Mouse (Mus musculus): ENCODE measurements around the gene Ccdc63. TPM values are rescaled to one million over a fixed set of nuclear protein-coding genes. Genes with fewer than 3 reads are reported as not detected.
A peak's percentile ranks its signal among the peaks of the same experiment; 100 is the strongest.

The Ccdc63 gene
- total RNA-seq, 1 experiment = 2.2 TPM

DNA sequence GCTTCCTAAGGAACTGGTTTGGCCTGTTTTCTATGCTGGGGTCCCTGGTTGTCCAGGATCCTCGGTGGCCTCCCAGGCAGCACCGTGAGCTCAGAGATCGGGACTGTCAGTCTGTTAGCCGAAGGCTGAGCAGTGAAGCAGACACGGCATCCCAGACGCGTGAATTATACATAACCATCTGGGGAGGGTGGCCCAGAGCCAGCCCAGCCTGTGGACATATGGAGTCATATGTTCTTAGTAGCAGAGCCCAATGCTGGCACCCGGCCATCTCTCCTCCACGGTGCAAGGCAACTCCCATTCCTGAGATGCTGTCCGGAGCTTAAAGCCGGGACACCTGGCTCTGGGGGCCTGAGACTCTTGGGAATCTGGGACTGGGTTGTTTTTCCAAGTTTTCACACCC, 59.7 kb downstream of the Ccdc63 start:
- in situ Hi-C loops (cut with MboI; ENCODE audit: low sequenced_read_pairs in 2 of 2, unreplicated experiment in 2 of 2) = loop anchor here in 1 of 2 experiments (25.0 kb wide), 1 partner anchor 219 kb away; no protein-coding TSS in a partner anchor
- H3K4me3 ChIP-seq (ENCODE audit: insufficient read depth in 1 of 2, low read depth in 1 of 2, low read length in 2 of 2, poor library complexity in 1 of 2, severe bottlenecking in 1 of 2) = no peak overlapping the region
- H3K4me1 ChIP-seq (ENCODE audit: control insufficient read depth in 2 of 2, insufficient read depth in 2 of 2, low read length in 2 of 2, poor library complexity in 1 of 2) = peaks cover 0 to 6% of the 10 kb centered on the region in 2 experiments; a peak in 1 of 4 replicates
- no peak overlapping the region for H3K9ac ChIP-seq (ENCODE audit: insufficient read depth, low read depth, low read length, poor library complexity, severe bottlenecking)
- no peaks in the 10 kb centered on the region for H3K36me3 ChIP-seq (ENCODE audit: control insufficient read depth, insufficient read depth, low read length, poor library complexity, severe bottlenecking)
- TF ChIP-seq HCFC1 (IDR thresholded peaks at IDR 0.05; ENCODE audit: borderline replicate concordance, insufficient read depth, low read length) (no peak), CHD2 (IDR thresholded peaks at IDR 0.05; ENCODE audit: low read depth, low read length) (no peak), ZC3H11A (IDR thresholded peaks at IDR 0.05; ENCODE audit: borderline replicate concordance, low read depth, low read length) (no peak), MAFK (IDR thresholded peaks at IDR 0.05; ENCODE audit: insufficient read depth, low read depth, low read length) (no peak), ZNF384 (IDR thresholded peaks at IDR 0.05; ENCODE audit: low read depth, low read length) (no peak)
- no peak for DNase-seq (ENCODE audit: low read depth, low spot score)
- no peaks in the 10 kb centered on the region for H3K9me3 ChIP-seq (ENCODE audit: control insufficient read depth, insufficient read depth, low read depth, low read length)
- no peak overlapping the region for H3K27ac ChIP-seq (ENCODE audit: insufficient read depth, low read depth, low read length, poor library complexity, severe bottlenecking)

DNA sequence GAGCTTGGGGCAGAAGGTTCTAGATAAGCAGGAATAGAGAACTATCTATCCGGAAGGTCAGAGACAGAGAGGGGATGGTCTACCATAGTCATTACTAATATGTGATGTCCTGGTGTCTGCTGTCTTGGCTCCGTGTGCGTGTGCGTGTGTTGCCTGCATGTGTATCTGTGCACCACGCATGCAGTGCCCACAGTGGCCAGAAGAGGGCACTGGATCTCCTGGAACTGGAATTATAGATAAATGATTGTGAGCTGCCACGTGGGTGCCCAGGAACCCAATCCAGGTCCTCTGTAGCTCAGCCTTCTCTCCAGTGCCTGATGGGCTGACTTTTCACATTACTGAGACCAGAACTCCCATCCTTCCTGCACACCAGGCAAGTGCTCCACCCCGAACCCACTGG, 60.8 kb downstream of the Ccdc63 start:
- no peaks in the 10 kb centered on the region for H3K36me3 ChIP-seq (ENCODE audit: control insufficient read depth, insufficient read depth, low read length, poor library complexity, severe bottlenecking)
- TF ChIP-seq MAFK (IDR thresholded peaks at IDR 0.05; ENCODE audit: insufficient read depth, low read depth, low read length) (no peak), ZNF384 (IDR thresholded peaks at IDR 0.05; ENCODE audit: low read depth, low read length) (no peak), ZC3H11A (IDR thresholded peaks at IDR 0.05; ENCODE audit: borderline replicate concordance, low read depth, low read length) (no peak), HCFC1 (IDR thresholded peaks at IDR 0.05; ENCODE audit: borderline replicate concordance, insufficient read depth, low read length) (no peak), CHD2 (IDR thresholded peaks at IDR 0.05; ENCODE audit: low read depth, low read length) (no peak)
- H3K9me3 ChIP-seq (ENCODE audit: control insufficient read depth, insufficient read depth, low read depth, low read length) = no peaks in the 10 kb centered on the region
- H3K9ac ChIP-seq (ENCODE audit: insufficient read depth, low read depth, low read length, poor library complexity, severe bottlenecking) = no peak overlapping the region
- H3K4me3 ChIP-seq (ENCODE audit: insufficient read depth in 1 of 2, low read depth in 1 of 2, low read length in 2 of 2, poor library complexity in 1 of 2, severe bottlenecking in 1 of 2) = no peak overlapping the region
- in situ Hi-C loops (cut with MboI; ENCODE audit: low sequenced_read_pairs in 2 of 2, unreplicated experiment in 2 of 2) = loop anchor here in 1 of 2 experiments (25.0 kb wide), 1 partner anchor 217 kb away; no protein-coding TSS in a partner anchor
- H3K4me1 ChIP-seq (ENCODE audit: control insufficient read depth in 2 of 2, insufficient read depth in 2 of 2, low read length in 2 of 2, poor library complexity in 1 of 2) = peaks cover 0 to 6% of the 10 kb centered on the region in 2 experiments; a peak in 1 of 4 replicates
- DNase-seq (ENCODE audit: low read depth, low spot score) = peak; percentile 68
- H3K27ac ChIP-seq (ENCODE audit: insufficient read depth, low read depth, low read length, poor library complexity, severe bottlenecking) = no peak overlapping the region

DNA sequence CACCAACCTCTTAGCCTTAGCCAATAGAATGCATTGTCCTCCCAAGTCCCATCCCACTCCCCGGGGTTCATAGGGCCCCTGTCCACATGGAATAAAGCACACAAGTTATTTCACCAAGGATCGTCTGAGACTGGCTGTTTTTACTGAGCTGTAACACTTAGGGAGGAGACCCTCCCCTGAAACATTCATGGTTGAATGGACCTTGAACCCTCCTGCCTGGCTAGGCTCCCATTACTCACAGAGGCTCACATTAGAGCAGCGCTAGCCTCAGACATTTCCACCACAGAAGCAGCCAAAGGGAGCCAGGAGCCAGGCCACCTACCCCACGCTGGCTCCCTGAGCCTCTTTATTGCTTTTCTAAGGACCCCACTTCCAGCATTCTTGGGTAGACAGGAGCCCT, 63.4 kb downstream of the Ccdc63 start:
- in situ Hi-C loops (cut with MboI; ENCODE audit: low sequenced_read_pairs in 2 of 2, unreplicated experiment in 2 of 2) = loop anchor here in 1 of 2 experiments (25.0 kb wide), 1 partner anchor 215 kb away; no protein-coding TSS in a partner anchor
- Histone ChIP-seq H3K9ac (ENCODE audit: insufficient read depth, low read depth, low read length, poor library complexity, severe bottlenecking) (no peak overlapping the region), H3K9me3 (ENCODE audit: control insufficient read depth, insufficient read depth, low read depth, low read length) (no peaks in the 10 kb centered on the region), H3K4me1 (ENCODE audit: control insufficient read depth in 2 of 2, insufficient read depth in 2 of 2, low read length in 2 of 2, poor library complexity in 1 of 2) (peaks cover 0 to 9% of the 10 kb centered on the region in 2 experiments; a peak in 1 of 4 replicates), H3K27ac (ENCODE audit: insufficient read depth, low read depth, low read length, poor library complexity, severe bottlenecking) (no peak overlapping the region), H3K4me3 (ENCODE audit: insufficient read depth in 1 of 2, low read depth in 1 of 2, low read length in 2 of 2, poor library complexity in 1 of 2, severe bottlenecking in 1 of 2) (no peak overlapping the region), H3K36me3 (ENCODE audit: control insufficient read depth, insufficient read depth, low read length, poor library complexity, severe bottlenecking) (no peaks in the 10 kb centered on the region)
- DNase-seq (ENCODE audit: low read depth, low spot score) = no peak
- TF ChIP-seq MAFK (IDR thresholded peaks at IDR 0.05; ENCODE audit: insufficient read depth, low read depth, low read length) = no peak
- no peak for TF ChIP-seq ZC3H11A (IDR thresholded peaks at IDR 0.05; ENCODE audit: borderline replicate concordance, low read depth, low read length)
- TF ChIP-seq CHD2 (IDR thresholded peaks at IDR 0.05; ENCODE audit: low read depth, low read length) = no peak
- no peak for TF ChIP-seq ZNF384 (IDR thresholded peaks at IDR 0.05; ENCODE audit: low read depth, low read length)
- TF ChIP-seq HCFC1 (IDR thresholded peaks at IDR 0.05; ENCODE audit: borderline replicate concordance, insufficient read depth, low read length) = no peak

GRCm38 (mm10) chr5:122075736-122076135, 64.9 kb downstream of the Ccdc63 start:
- in situ Hi-C loops (cut with MboI; ENCODE audit: low sequenced_read_pairs in 2 of 2, unreplicated experiment in 2 of 2) = loop anchor here in 1 of 2 experiments (25.0 kb wide), 1 partner anchor 213 kb away; no protein-coding TSS in a partner anchor

More at GRCm38 (mm10) chr5:122075736-122076135, 64.9 kb downstream of the Ccdc63 start:
- TF ChIP-seq ZC3H11A (IDR thresholded peaks at IDR 0.05; ENCODE audit: borderline replicate concordance, low read depth, low read length) = no peak
- TF ChIP-seq MAFK (IDR thresholded peaks at IDR 0.05; ENCODE audit: insufficient read depth, low read depth, low read length) = no peak
- TF ChIP-seq HCFC1 (IDR thresholded peaks at IDR 0.05; ENCODE audit: borderline replicate concordance, insufficient read depth, low read length) = no peak
- no peak for TF ChIP-seq ZNF384 (IDR thresholded peaks at IDR 0.05; ENCODE audit: low read depth, low read length)
- TF ChIP-seq CHD2 (IDR thresholded peaks at IDR 0.05; ENCODE audit: low read depth, low read length) = no peak
- Histone ChIP-seq H3K27ac (ENCODE audit: insufficient read depth, low read depth, low read length, poor library complexity, severe bottlenecking) (no peak overlapping the region), H3K9ac (ENCODE audit: insufficient read depth, low read depth, low read length, poor library complexity, severe bottlenecking) (no peak overlapping the region), H3K4me1 (ENCODE audit: control insufficient read depth in 2 of 2, insufficient read depth in 2 of 2, low read length in 2 of 2, poor library complexity in 1 of 2) (peaks cover 2 to 20% of the 10 kb centered on the region in 2 experiments; a peak in 2 of 4 replicates), H3K36me3 (ENCODE audit: control insufficient read depth, insufficient read depth, low read length, poor library complexity, severe bottlenecking) (no peaks in the 10 kb centered on the region), H3K4me3 (ENCODE audit: insufficient read depth in 1 of 2, low read depth in 1 of 2, low read length in 2 of 2, poor library complexity in 1 of 2, severe bottlenecking in 1 of 2) (no peak overlapping the region), H3K9me3 (ENCODE audit: control insufficient read depth, insufficient read depth, low read depth, low read length) (no peaks in the 10 kb centered on the region)
- DNase-seq (ENCODE audit: low read depth, low spot score) = no peak
